Mouse (Mus musculus) right cerebral cortex, adult 2 months (tissue): ENCODE results near the gene Wnt5b.

Experiments used
- DNase-seq, 2 experiments: peaks; one replicate each; pipeline ENCODE4 v3.0.0; 2021 to 2022; ENCODE audit warnings: low spot score in 2 of 2

The Wnt5b gene

GRCm38 (mm10) chr6:119418392-119419251, 125.5 kb downstream of the Wnt5b start:
- no peak for DNase-seq

GRCm38 (mm10) chr6:119417821-119418220, 126.3 kb downstream of the Wnt5b start:
- DNase-seq = no peak

- DNase-seq = no peak
Measured at GRCm38 (mm10) chr6:119417354-119417753, 126.8 kb downstream of the Wnt5b start, which contains the start of gene Adipor2. Gene Adipor2 (minus strand): TSS chr6:119417704.

GRCm38 (mm10) chr6:119416643-119417042, 127.5 kb downstream of the Wnt5b start:
- no peak for DNase-seq

GRCm38 (mm10) chr6:119414262-119415043, 129.7 kb downstream of the Wnt5b start:
- DNase-seq = no peak

GRCm38 (mm10) chr6:119412588-119412987, 131.6 kb downstream of the Wnt5b start:
- DNase-seq = no peak

GRCm38 (mm10) chr6:119411511-119411910, 132.6 kb downstream of the Wnt5b start:
- DNase-seq = no peak

- DNase-seq = no peak
Measured at GRCm38 (mm10) chr6:119409766-119410165, 134.4 kb downstream of the Wnt5b start.

- no peak for DNase-seq
Measured at GRCm38 (mm10) chr6:119408582-119408981, 135.6 kb downstream of the Wnt5b start.

- no peak for DNase-seq
Measured at GRCm38 (mm10) chr6:119407818-119408217, 136.3 kb downstream of the Wnt5b start.

- DNase-seq = no peak
Measured at GRCm38 (mm10) chr6:119406528-119406927, 137.6 kb downstream of the Wnt5b start.

- DNase-seq = no peak
Measured at GRCm38 (mm10) chr6:119405310-119405709, 138.8 kb downstream of the Wnt5b start.

GRCm38 (mm10) chr6:119404854-119405253, 139.3 kb downstream of the Wnt5b start:
- no peak for DNase-seq

- DNase-seq = no peak
Measured at GRCm38 (mm10) chr6:119402976-119403375, 141.2 kb downstream of the Wnt5b start.

- no peak for DNase-seq
Measured at GRCm38 (mm10) chr6:119401545-119402304, 142.4 kb downstream of the Wnt5b start.

GRCm38 (mm10) chr6:119400649-119401048, 143.5 kb downstream of the Wnt5b start:
- DNase-seq = no peak

- no peak for DNase-seq
Measured at GRCm38 (mm10) chr6:119399371-119399770, 144.8 kb downstream of the Wnt5b start.

GRCm38 (mm10) chr6:119396309-119396634, 147.9 kb downstream of the Wnt5b start:
- DNase-seq = peak; percentile 14 to 15

- no peak for DNase-seq
Measured at GRCm38 (mm10) chr6:119395421-119396308, 148.5 kb downstream of the Wnt5b start.

GRCm38 (mm10) chr6:119392836-119393235, 151.3 kb downstream of the Wnt5b start:
- no peak for DNase-seq

GRCm38 (mm10) chr6:119390728-119391127, 153.4 kb downstream of the Wnt5b start:
- no peak for DNase-seq
